Mouse (Mus musculus): ENCODE measurements around the gene Twf2.

DNA sequence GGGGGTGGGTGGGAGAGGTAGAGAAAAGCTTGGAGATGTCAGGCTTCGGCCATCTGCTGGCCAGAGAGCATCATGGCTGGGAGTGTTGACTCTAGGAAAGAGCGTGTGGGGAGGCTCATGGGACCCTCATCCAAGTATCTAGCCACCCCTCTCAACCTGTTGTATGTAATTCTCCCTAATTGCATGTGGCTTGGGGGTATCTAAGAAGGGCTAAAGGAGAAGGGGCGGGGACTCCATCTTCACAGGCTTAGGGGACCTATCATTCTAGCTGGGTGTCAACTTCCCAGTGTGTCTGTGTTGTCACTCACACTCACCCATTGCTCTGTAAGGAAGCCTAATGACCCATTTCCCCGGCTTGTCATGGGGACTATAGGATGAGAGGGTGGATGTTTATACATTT lies 28.9 kb downstream of the Twf2 start:
- TF ChIP-seq EP300 (IDR thresholded peaks at IDR 0.05; ENCODE audit: low read depth) (no peak), CTCF (IDR thresholded peaks at IDR 0.05; ENCODE audit: low read depth) (no peak)
